Mouse (Mus musculus) MEL (cell line): ENCODE results near the gene Fam53b. TPM values are rescaled to one million over a fixed set of nuclear protein-coding genes. Genes with fewer than 3 reads are reported as not detected.
"Not testable (repeated sequence)": the region's sequence is repeated elsewhere in the genome, so short reads cannot be mapped to it uniquely, and the experiment has no call there.

Experiments used
- DNase-seq: peaks from one replicate; pipeline ENCODE4 v3.0.0; 2011; ENCODE audit warnings: low read depth, low spot score
- H3K27ac ChIP-seq: 2 replicates; pipeline ENCODE4 v1.5.1; 2012; ENCODE audit warnings: low read depth, mild to moderate bottlenecking, control low read depth, low read length, moderate library complexity; ENCODE audit not compliant: control insufficient read depth
- H3K27me3 ChIP-seq, 2 experiments: fragments of 150-350 bp in 1 of 2; sonication (generic) in 1 of 2; 2 replicates each; pipeline ENCODE4 v1.6.1; 2012; ENCODE audit warnings: low read length in 2 of 2, mild to moderate bottlenecking in 2 of 2, improper control_type of control experiment in 1 of 2, moderate library complexity in 1 of 2; ENCODE audit not compliant: insufficient read depth in 2 of 2, control insufficient read depth in 1 of 2
- H3K36me3 ChIP-seq, 2 experiments: 2 replicates each; pipeline ENCODE4 v1.6.1; 2012 to 2014; ENCODE audit warnings: low read length in 2 of 2, improper control_type of control experiment in 1 of 2, inconsistent platforms in 1 of 2, mild to moderate bottlenecking in 1 of 2; ENCODE audit not compliant: insufficient read depth in 2 of 2, control insufficient read depth in 1 of 2
- H3K4me1 ChIP-seq, 2 experiments: fragments of 150-350 bp in 1 of 2; sonication (generic) in 1 of 2; 2 replicates each; pipeline ENCODE4 v1.6.1; 2012; ENCODE audit warnings: low read length in 2 of 2, improper control_type of control experiment in 1 of 2, mild to moderate bottlenecking in 1 of 2; ENCODE audit not compliant: insufficient read depth in 2 of 2, control insufficient read depth in 1 of 2
- H3K4me3 ChIP-seq, 2 experiments: fragments of 150-350 bp in 1 of 2; sonication (generic) in 1 of 2; 2 replicates each; pipeline ENCODE4 v1.5.1; 2012; ENCODE audit warnings: low read depth in 2 of 2, low read length in 2 of 2, mild to moderate bottlenecking in 2 of 2, moderate library complexity in 2 of 2, control low read depth in 1 of 2, improper control_type of control experiment in 1 of 2; ENCODE audit not compliant: control insufficient read depth in 1 of 2, insufficient read depth in 1 of 2
- H3K79me2 ChIP-seq: 2 replicates; pipeline ENCODE4 v1.6.1; 2012; ENCODE audit warnings: mild to moderate bottlenecking, low read length, moderate library complexity; ENCODE audit not compliant: control insufficient read depth, poor library complexity, insufficient read depth
- H3K9ac ChIP-seq: 2 replicates; pipeline ENCODE4 v1.6.1; 2012; ENCODE audit warnings: low read depth, mild to moderate bottlenecking, control low read depth, low read length, moderate library complexity; ENCODE audit not compliant: control insufficient read depth, poor library complexity, severe bottlenecking
- H3K9me3 ChIP-seq: fragments of 150-350 bp; sonication (generic); replicated peaks from 2 replicates; pipeline ENCODE4 v1.6.1; 2012; ENCODE audit warnings: mild to moderate bottlenecking, low read length, improper control_type of control experiment, moderate library complexity; ENCODE audit not compliant: insufficient read depth
- CHD2 ChIP-seq: IDR thresholded peaks from 2 replicates; pipeline ENCODE4 v1.6.1; 2011; ENCODE audit warnings: low read length, improper control_type of control experiment
- E2F4 ChIP-seq: IDR thresholded peaks from 2 replicates; pipeline ENCODE4 v1.6.1; 2011; ENCODE audit warnings: low read depth, low read length, improper control_type of control experiment, borderline replicate concordance
- ELF1 ChIP-seq: IDR thresholded peaks from 2 replicates; pipeline ENCODE4 v1.6.1; 2014; ENCODE audit warnings: low read depth, mild to moderate bottlenecking, inconsistent platforms, low read length, improper control_type of control experiment, moderate library complexity
- ETS1 ChIP-seq: IDR thresholded peaks from 2 replicates; pipeline ENCODE4 v1.6.1; 2012; ENCODE audit warnings: low read depth, mild to moderate bottlenecking, inconsistent platforms, low read length, improper control_type of control experiment, moderate library complexity
- MYB ChIP-seq: IDR thresholded peaks from 2 replicates; pipeline ENCODE4 v1.6.1; 2011; ENCODE audit warnings: mild to moderate bottlenecking, low read depth, low read length, improper control_type of control experiment
- NELFE ChIP-seq: IDR thresholded peaks from 2 replicates; pipeline ENCODE4 v1.6.1; 2011; ENCODE audit warnings: low read depth, low read length, improper control_type of control experiment
- POLR2A ChIP-seq, 2 experiments: IDR thresholded peaks; 2 replicates each; pipeline ENCODE4 v1.6.1; 2011 to 2012; ENCODE audit warnings: low read length in 2 of 2, mild to moderate bottlenecking in 2 of 2, control low read depth in 1 of 2, improper control_type of control experiment in 1 of 2, low read depth in 1 of 2, moderate library complexity in 1 of 2; ENCODE audit not compliant: control insufficient read depth in 1 of 2, insufficient read depth in 1 of 2, poor library complexity in 1 of 2
- POLR2AphosphoS5 ChIP-seq: IDR thresholded peaks from 2 replicates; pipeline ENCODE4 v1.6.1; 2012; ENCODE audit warnings: low read depth, borderline replicate concordance, mild to moderate bottlenecking, inconsistent platforms, low read length, moderate library complexity, mixed read lengths
- TAL1 ChIP-seq: IDR thresholded peaks from 2 replicates; pipeline ENCODE4 v1.6.1; 2012; ENCODE audit warnings: mild to moderate bottlenecking, inconsistent platforms, low read length, moderate library complexity, mixed read lengths
- TBP ChIP-seq: IDR thresholded peaks from 2 replicates; pipeline ENCODE4 v1.8.0; 2011; ENCODE audit warnings: low read depth, low read length, improper control_type of control experiment
- TCF12 ChIP-seq: IDR thresholded peaks from 2 replicates; pipeline ENCODE4 v1.6.1; 2014; ENCODE audit warnings: low read depth, mild to moderate bottlenecking, inconsistent platforms, low read length, improper control_type of control experiment, moderate library complexity
- ZC3H11A ChIP-seq: IDR thresholded peaks from 2 replicates; pipeline ENCODE4 v1.6.1; 2012; ENCODE audit warnings: low read depth, mild to moderate bottlenecking, inconsistent platforms, low read length, improper control_type of control experiment
- ZKSCAN1 ChIP-seq: IDR thresholded peaks from 2 replicates; pipeline ENCODE4 v1.6.1; 2012; ENCODE audit warnings: low read depth, mild to moderate bottlenecking, inconsistent platforms, low read length, improper control_type of control experiment, moderate library complexity
- ZMIZ1 ChIP-seq: IDR thresholded peaks from 2 replicates; pipeline ENCODE4 v1.6.1; 2012; ENCODE audit warnings: low read depth, mild to moderate bottlenecking, inconsistent platforms, low read length, improper control_type of control experiment, moderate library complexity
- ZNF384 ChIP-seq: IDR thresholded peaks from 2 replicates; pipeline ENCODE4 v1.6.1; 2012; ENCODE audit warnings: low read depth, mild to moderate bottlenecking, inconsistent platforms, low read length, improper control_type of control experiment
- polyA plus RNA-seq, 2 experiments: library from polyadenylated mRNA; stranded (reverse) in 1 of 2; unstranded in 1 of 2; fragments of >175 nt in 1 of 2; fragments of >200 nt in 1 of 2; gene quantifications; 2 replicates each; pipeline versions ENCODE4 v1.2.1 to v1.2.4; 2012; ENCODE audit warnings: low replicate concordance in 2 of 2, low read depth in 1 of 2; ENCODE audit not compliant: insufficient read length in 2 of 2, insufficient read depth in 1 of 2, missing spikeins in 1 of 2
- total RNA-seq: library from RNA; depleted of rRNA; stranded (reverse); fragments of 300-350 nt; gene quantifications from 2 replicates; pipeline ENCODE4 v1.2.3, GENCODE M21; 2012; rRNA removed

Fam53b gene
- total and polyA plus RNA-seq, 3 experiments = 7.9 to 15.4 TPM; not detected in 1

- TF ChIP-seq ELF1 = no peak
- no peak for TF ChIP-seq ZC3H11A
- TF ChIP-seq E2F4 = no peak
- TF ChIP-seq ZNF384 = no peak
- TF ChIP-seq ETS1 = no peak
- no peak for TF ChIP-seq CHD2
- TF ChIP-seq ZMIZ1 = no peak
- no peak for TF ChIP-seq MYB
- TF ChIP-seq ZKSCAN1 = no peak
- no peak for TF ChIP-seq TBP
- TF ChIP-seq POLR2A (IDR thresholded peaks at IDR 0.05; ENCODE audit: control insufficient read depth in 1 of 2, insufficient read depth in 1 of 2, low read depth in 1 of 2, low read length in 2 of 2, poor library complexity in 1 of 2) = no peak
- no peak for TF ChIP-seq NELFE
- no peak for TF ChIP-seq TCF12
- TF ChIP-seq POLR2AphosphoS5 = no peak
- no peak for TF ChIP-seq TAL1
- Histone ChIP-seq H3K27ac (no peak overlapping the region), H3K4me3 (no peak overlapping the region)
Measured at GRCm38 (mm10) chr7:132664815-132665214, 148.9 kb downstream of the Fam53b start.

GRCm38 (mm10) chr7:132662831-132663230 is 150.9 kb downstream of the Fam53b start:
- not testable (repeated sequence) for H3K27ac ChIP-seq, H3K36me3 ChIP-seq, H3K4me3 ChIP-seq, H3K79me2 ChIP-seq, H3K9ac ChIP-seq, H3K27me3 ChIP-seq, DNase-seq, H3K9me3 ChIP-seq, H3K4me1 ChIP-seq

More at GRCm38 (mm10) chr7:132664815-132665214, 148.9 kb downstream of the Fam53b start:
- Histone ChIP-seq H3K4me1 (no peaks in the 10 kb centered on the region), H3K27me3 (no peaks in the 10 kb centered on the region), H3K79me2 (no peaks in the 10 kb centered on the region), H3K9ac (no peak overlapping the region), H3K36me3 (no peaks in the 10 kb centered on the region), H3K9me3 (no peaks in the 10 kb centered on the region)
- DNase-seq = no peak

Other genes starting within 250 kb of the Fam53b start
- 226 and 236 TPM in 2 replicates for gene Oat, start 237.5 kb downstream of the Fam53b start, total RNA-seq
- 100 to 1,000 TPM; 190 to 209 TPM for gene Oat, start 237.5 kb downstream of the Fam53b start, polyA plus RNA-seq
- 1.5 and 2.4 TPM in 2 replicates for gene Nkx1-2, start 214.2 kb downstream of the Fam53b start, total RNA-seq
- gene Nkx1-2, start 214.2 kb downstream of the Fam53b start, polyA plus RNA-seq = 1 to 10 TPM in 1 of 2 experiments, not detected in 1; 2.8 TPM
- gene Lhpp, start 203.2 kb downstream of the Fam53b start, total RNA-seq = 30.3 and 31.0 TPM in 2 replicates
- 10 to 100 TPM in 1 of 2 experiments, not detected in 1; 39.3 TPM for gene Lhpp, start 203.2 kb downstream of the Fam53b start, polyA plus RNA-seq
- 24.3 and 26.9 TPM in 2 replicates for gene Eef1akmt2, start 38.8 kb upstream of the Fam53b start, total RNA-seq
- gene Eef1akmt2, start 38.8 kb upstream of the Fam53b start, polyA plus RNA-seq = 100 to 1,000 TPM in 1 of 2 experiments, 10 to 100 TPM in 1; 27.0 to 330 TPM
- gene Abraxas2, start 45.3 kb upstream of the Fam53b start, total RNA-seq = 26.5 and 30.1 TPM in 2 replicates
- gene Abraxas2, start 45.3 kb upstream of the Fam53b start, polyA plus RNA-seq = 10 to 100 TPM in 1 of 2 experiments, not detected in 1; 31.1 TPM
- gene Zranb1, start 117.3 kb upstream of the Fam53b start, total RNA-seq = 18.0 and 18.5 TPM in 2 replicates
- gene Zranb1, start 117.3 kb upstream of the Fam53b start, polyA plus RNA-seq = 10 to 100 TPM in 1 of 2 experiments, not detected in 1; 17.4 TPM